Mouse (Mus musculus) cerebellum, adult 2 months (tissue): ENCODE data around the gene Enkur.

Experiments used
- CTCF ChIP-seq: fragments of 200-500 bp; IDR thresholded peaks from 2 replicates; pipeline ENCODE4 v1.5.1; 2011; ENCODE audit warnings: low read depth, mild to moderate bottlenecking, control low read depth, low read length, moderate library complexity, borderline replicate concordance; ENCODE audit not compliant: insufficient read depth
- POLR2A ChIP-seq: fragments of 200-500 bp; IDR thresholded peaks from 2 replicates; pipeline ENCODE4 v1.6.1; 2011; ENCODE audit warnings: low read length, control low read depth, borderline replicate concordance; ENCODE audit not compliant: insufficient read depth

DNA sequence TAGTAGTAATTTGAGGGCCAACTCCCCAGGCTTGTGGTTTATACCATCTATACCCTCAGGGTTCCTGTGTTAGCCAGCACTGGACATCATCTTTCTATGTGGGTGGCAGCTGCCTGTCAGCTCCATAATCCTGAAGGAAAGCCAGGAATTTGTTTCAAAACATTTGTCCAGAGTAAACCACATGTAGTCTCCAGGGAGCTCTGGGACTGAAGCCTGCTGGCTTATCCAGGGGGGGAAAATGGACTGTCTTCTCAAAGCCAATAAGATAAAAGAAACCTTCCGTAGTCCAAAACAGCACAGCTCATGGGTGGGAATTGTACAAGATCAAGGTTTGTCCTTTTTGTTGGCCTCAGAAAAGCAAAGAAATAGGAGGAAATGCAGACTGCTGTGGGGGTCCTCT lies 37.2 kb downstream of the Enkur start:
- TF ChIP-seq POLR2A (no peak), CTCF (no peak)
